Mouse (Mus musculus) lung, adult 2 months (tissue): ENCODE results near the gene 4930539E08Rik.

ENCODE experiments used
- CTCF ChIP-seq: fragments of 200-500 bp; IDR thresholded peaks from 2 replicates; pipeline ENCODE4 v1.5.1; 2011; ENCODE audit warnings: mild to moderate bottlenecking, low read length, control low read depth; ENCODE audit not compliant: insufficient read depth
- POLR2A ChIP-seq: fragments of 200-500 bp; IDR thresholded peaks from 2 replicates; pipeline ENCODE4 v1.6.1; 2011; ENCODE audit warnings: low read depth, mild to moderate bottlenecking, control low read depth, low read length, borderline replicate concordance; ENCODE audit errors: extremely low read depth

- no peak for TF ChIP-seq POLR2A
- TF ChIP-seq CTCF, result no peak
Observed at GRCm38 (mm10) chr17:28953251-28953650, 38.1 kb upstream of the 4930539E08Rik start.
